Mouse (Mus musculus) spleen, adult 18-20 months (tissue): ENCODE data around the gene Col16a1.

ENCODE experiments used
- DNase-seq, 2 experiments: peaks; one replicate each; pipeline ENCODE4 v3.0.0; 2022; ENCODE audit warnings: mixed read lengths in 2 of 2

The Col16a1 gene

GRCm38 (mm10) chr4:130047331-130048202, at the start of gene Col16a1:
Col16a1 (plus strand) TSS chr4:130047840.
- peak; percentile 38 to 39 for DNase-seq

GRCm38 (mm10) chr4:129998124-129998523, 49.5 kb upstream of the Col16a1 start:
- no peak for DNase-seq

GRCm38 (mm10) chr4:130001710-130002109, 45.9 kb upstream of the Col16a1 start:
- DNase-seq, result no peak

GRCm38 (mm10) chr4:130002157-130002556, 45.5 kb upstream of the Col16a1 start:
- DNase-seq, result no peak

- DNase-seq, result no peak
These were observed 42.0 kb upstream of the Col16a1 start for GRCm38 (mm10) chr4:130005593-130005992.

GRCm38 (mm10) chr4:130006533-130006932, 41.1 kb upstream of the Col16a1 start:
- no peak for DNase-seq

- no peak for DNase-seq
These were observed 38.6 kb upstream of the Col16a1 start for GRCm38 (mm10) chr4:130009043-130009442.

GRCm38 (mm10) chr4:130010723-130011122, 36.9 kb upstream of the Col16a1 start:
- no peak for DNase-seq

- DNase-seq, result no peak
These were observed 35.4 kb upstream of the Col16a1 start for GRCm38 (mm10) chr4:130012234-130012633.

GRCm38 (mm10) chr4:130013111-130013510, 34.5 kb upstream of the Col16a1 start:
- no peak for DNase-seq

- DNase-seq, result no peak
These were observed 31.6 kb upstream of the Col16a1 start for GRCm38 (mm10) chr4:130016010-130016409.

GRCm38 (mm10) chr4:130017036-130017674, 30.5 kb upstream of the Col16a1 start:
- no peak for DNase-seq

GRCm38 (mm10) chr4:130022952-130023351, 24.7 kb upstream of the Col16a1 start:
- no peak for DNase-seq

GRCm38 (mm10) chr4:130023511-130024231, 24.0 kb upstream of the Col16a1 start:
- no peak for DNase-seq

- DNase-seq, result no peak
These were observed 22.1 kb upstream of the Col16a1 start for GRCm38 (mm10) chr4:130025544-130025943.

- no peak for DNase-seq
These were observed 16.5 kb upstream of the Col16a1 start for GRCm38 (mm10) chr4:130031146-130031545.

- no peak for DNase-seq
These were observed 14.1 kb upstream of the Col16a1 start for GRCm38 (mm10) chr4:130033496-130033895.

- DNase-seq, result peak in 1 of 2 experiments; percentile 17
These were observed 11.5 kb upstream of the Col16a1 start for GRCm38 (mm10) chr4:130036112-130036511.

GRCm38 (mm10) chr4:130036573-130037401, 10.9 kb upstream of the Col16a1 start:
- DNase-seq, result no peak

- DNase-seq, result no peak
These were observed 8.3 kb upstream of the Col16a1 start for GRCm38 (mm10) chr4:130039351-130039750.

- no peak for DNase-seq
These were observed 6.6 kb upstream of the Col16a1 start for GRCm38 (mm10) chr4:130041076-130041475.

GRCm38 (mm10) chr4:130044211-130044610, 3.4 kb upstream of the Col16a1 start:
- no peak for DNase-seq
